Mouse (Mus musculus) C3H10T1/2 (cell line): Measurements from ENCODE around the gene Hspe1. TPM values are rescaled to one million over a fixed set of nuclear protein-coding genes. Genes with fewer than 3 reads are reported as not detected.

ENCODE experiments used
- polyA plus RNA-seq, 2 experiments: library from polyadenylated mRNA; unstranded; fragments of >200 nt; fragmentation: generic; extraction: Trizol; gene quantifications; one replicate each; pipeline ENCODE4 v1.2.1; 2012; ENCODE audit warnings: missing spikeins in 2 of 2

Gene Hspe1
- polyA plus RNA-seq = 100 to 1,000 TPM; 253 to 330 TPM

GRCm38 (mm10) chr1:55087932-55088610 lies at the start of gene Hspe1, which contains the start of gene Hspd1:
Gene Hspe1, plus strand, starts transcription at chr1:55088132.
Gene Hspd1, minus strand, starts transcription at chr1:55088243.

GRCm38 (mm10) chr1:55052355-55052953 lies 35.5 kb upstream of the Hspe1 start, which contains the start of gene Coq10b:
Gene Coq10b, plus strand, starts transcription at chr1:55052770.

GRCm38 (mm10) chr1:55130943-55131401 lies 43.0 kb downstream of the Hspe1 start, which contains the start of gene Mob4:
Gene Mob4, plus strand, starts transcription at chr1:55131231.

Other genes starting within 250 kb of the Hspe1 start
- 1 to 10 TPM in 1 of 2 experiments, under 1 TPM in 1; 0.28 to 6.6 TPM for gene Ankrd44, start 161.7 kb upstream of the Hspe1 start, polyA plus RNA-seq
- gene Sf3b1, start 60.7 kb upstream of the Hspe1 start, polyA plus RNA-seq = 10 to 100 TPM in 1 of 2 experiments, 1 to 10 TPM in 1; 2.1 to 21.1 TPM
- gene Coq10b, start 35.4 kb upstream of the Hspe1 start, polyA plus RNA-seq = 1 to 10 TPM; 1.6 to 2.9 TPM
- 10 to 100 TPM; 36.1 to 61.1 TPM for gene Hspd1, start 111 bp downstream of the Hspe1 start, polyA plus RNA-seq
- gene Mob4, start 43.1 kb downstream of the Hspe1 start, polyA plus RNA-seq = 1 to 10 TPM; 1.1 to 6.1 TPM
- 1 to 10 TPM; 1.5 to 6.8 TPM for gene Rftn2, start 138.7 kb downstream of the Hspe1 start, polyA plus RNA-seq
- under 1 TPM; 0.28 to 0.34 TPM for gene Mars2, start 149.0 kb downstream of the Hspe1 start, polyA plus RNA-seq